Mouse (Mus musculus): ENCODE data around the gene Serpina6. TPM values are rescaled to one million over a fixed set of nuclear protein-coding genes. Genes with fewer than 3 reads are reported as not detected.
"Not testable (repeated sequence)": the region's sequence is repeated elsewhere in the genome, so short reads cannot be mapped to it uniquely, and the experiment has no call there.

The Serpina6 gene
- polyA plus RNA-seq, 1 experiment from 2014 or later = 0.22 TPM

- Histone ChIP-seq H3K36me3 (ENCODE audit: control insufficient read depth, insufficient read depth, low read length) (no peaks in the 10 kb centered on the region), H3K27ac (replicated peaks in 1 of 2; ENCODE audit: control insufficient read depth in 1 of 2, insufficient read depth in 1 of 2, low read depth in 2 of 2, low read length in 2 of 2) (no peak overlapping the region), H3K4me3 (ENCODE audit: control insufficient read depth in 1 of 2, insufficient read depth in 1 of 2, low read depth in 1 of 2, low read length in 2 of 2) (no peak overlapping the region), H3K4me1 (ENCODE audit: control insufficient read depth in 2 of 2, insufficient read depth in 2 of 2, low read length in 2 of 2) (peaks cover 0 to 3% of the 10 kb centered on the region in 2 experiments; a peak in 1 of 4 replicates), H3K9me3 (ENCODE audit: control insufficient read depth, low read length) (no peaks in the 10 kb centered on the region), H3K27me3 (ENCODE audit: control insufficient read depth, insufficient read depth, low read length) (no peaks in the 10 kb centered on the region), H3K4me2 (ENCODE audit: low read length) (no peak overlapping the region), H3K9ac (ENCODE audit: low read length) (no peak overlapping the region)
- WGBS = 52% methylated on average over 3 of the region's 3 CpGs
- ATAC-seq (ENCODE audit: insufficient number of reproducible peaks, insufficient read depth, low FRiP score, low read depth) = no peak
Measured at GRCm38 (mm10) chr12:103686050-103686449, 29.0 kb upstream of the Serpina6 start.

GRCm38 (mm10) chr12:103685386-103685785 lies 28.4 kb upstream of the Serpina6 start:
- Histone ChIP-seq H3K4me1 (ENCODE audit: control insufficient read depth in 2 of 2, insufficient read depth in 2 of 2, low read length in 2 of 2) (peaks cover 0 to 3% of the 10 kb centered on the region in 2 experiments; a peak in 1 of 4 replicates), H3K9me3 (ENCODE audit: control insufficient read depth, low read length) (no peaks in the 10 kb centered on the region), H3K4me3 (ENCODE audit: control insufficient read depth in 1 of 2, insufficient read depth in 1 of 2, low read depth in 1 of 2, low read length in 2 of 2) (no peak overlapping the region), H3K27me3 (ENCODE audit: control insufficient read depth, insufficient read depth, low read length) (no peaks in the 10 kb centered on the region), H3K27ac (replicated peaks in 1 of 2; ENCODE audit: control insufficient read depth in 1 of 2, insufficient read depth in 1 of 2, low read depth in 2 of 2, low read length in 2 of 2) (no peak overlapping the region), H3K9ac (ENCODE audit: low read length) (no peak overlapping the region), H3K4me2 (ENCODE audit: low read length) (no peak overlapping the region), H3K36me3 (ENCODE audit: control insufficient read depth, insufficient read depth, low read length) (no peaks in the 10 kb centered on the region)
- no peak for ATAC-seq (ENCODE audit: insufficient number of reproducible peaks, insufficient read depth, low FRiP score, low read depth)
- WGBS = 41% methylated on average over 3 of the region's 3 CpGs

- Histone ChIP-seq H3K4me2 (ENCODE audit: low read length) (no peak overlapping the region), H3K4me1 (ENCODE audit: control insufficient read depth in 2 of 2, insufficient read depth in 2 of 2, low read length in 2 of 2) (peaks cover 0 to 3% of the 10 kb centered on the region in 2 experiments; a peak in 1 of 4 replicates), H3K27me3 (ENCODE audit: control insufficient read depth, insufficient read depth, low read length) (no peaks in the 10 kb centered on the region), H3K4me3 (ENCODE audit: control insufficient read depth in 1 of 2, insufficient read depth in 1 of 2, low read depth in 1 of 2, low read length in 2 of 2) (no peak overlapping the region), H3K36me3 (ENCODE audit: control insufficient read depth, insufficient read depth, low read length) (no peaks in the 10 kb centered on the region), H3K9me3 (ENCODE audit: control insufficient read depth, low read length) (no peaks in the 10 kb centered on the region), H3K27ac (replicated peaks in 1 of 2; ENCODE audit: control insufficient read depth in 1 of 2, insufficient read depth in 1 of 2, low read depth in 2 of 2, low read length in 2 of 2) (no peak overlapping the region), H3K9ac (ENCODE audit: low read length) (no peak overlapping the region)
- no peak for ATAC-seq (ENCODE audit: insufficient number of reproducible peaks, insufficient read depth, low FRiP score, low read depth)
- 60% methylated on average over 4 of the region's 4 CpGs for WGBS
Measured at GRCm38 (mm10) chr12:103683775-103684174, 26.8 kb upstream of the Serpina6 start.

GRCm38 (mm10) chr12:103681739-103682138 lies 24.7 kb upstream of the Serpina6 start:
- Histone ChIP-seq H3K4me1 (ENCODE audit: control insufficient read depth in 2 of 2, insufficient read depth in 2 of 2, low read length in 2 of 2) (no peaks in the 10 kb centered on the region; a peak in 1 of 4 replicates), H3K4me2 (ENCODE audit: low read length) (no peak overlapping the region), H3K27me3 (ENCODE audit: control insufficient read depth, insufficient read depth, low read length) (no peaks in the 10 kb centered on the region), H3K4me3 (ENCODE audit: control insufficient read depth in 1 of 2, insufficient read depth in 1 of 2, low read depth in 1 of 2, low read length in 2 of 2) (no peak overlapping the region), H3K9ac (ENCODE audit: low read length) (no peak overlapping the region), H3K27ac (replicated peaks in 1 of 2; ENCODE audit: control insufficient read depth in 1 of 2, insufficient read depth in 1 of 2, low read depth in 2 of 2, low read length in 2 of 2) (no peak overlapping the region), H3K36me3 (ENCODE audit: control insufficient read depth, insufficient read depth, low read length) (no peaks in the 10 kb centered on the region), H3K9me3 (ENCODE audit: control insufficient read depth, low read length) (no peaks in the 10 kb centered on the region)
- ATAC-seq (ENCODE audit: insufficient number of reproducible peaks, insufficient read depth, low FRiP score, low read depth) = no peak
- 70% methylated on average over 2 of the region's 2 CpGs for WGBS

GRCm38 (mm10) chr12:103681169-103681568 lies 24.2 kb upstream of the Serpina6 start:
- no peak overlapping the region for H3K4me3 ChIP-seq (ENCODE audit: control insufficient read depth in 1 of 2, insufficient read depth in 1 of 2, low read depth in 1 of 2, low read length in 2 of 2)
- H3K27ac ChIP-seq (replicated peaks in 1 of 2; ENCODE audit: control insufficient read depth in 1 of 2, insufficient read depth in 1 of 2, low read depth in 2 of 2, low read length in 2 of 2) = no peak overlapping the region
- H3K9ac ChIP-seq (ENCODE audit: low read length) = no peak overlapping the region
- peaks cover 0 to 4% of the 10 kb centered on the region in 2 experiments; a peak in 2 of 4 replicates for H3K4me1 ChIP-seq (ENCODE audit: control insufficient read depth in 2 of 2, insufficient read depth in 2 of 2, low read length in 2 of 2)
- no peaks in the 10 kb centered on the region for H3K27me3 ChIP-seq (ENCODE audit: control insufficient read depth, insufficient read depth, low read length)
- H3K9me3 ChIP-seq (ENCODE audit: control insufficient read depth, low read length) = no peaks in the 10 kb centered on the region
- 75% methylated on average over 2 of the region's 2 CpGs for WGBS
- H3K4me2 ChIP-seq (ENCODE audit: low read length) = no peak overlapping the region
- no peaks in the 10 kb centered on the region for H3K36me3 ChIP-seq (ENCODE audit: control insufficient read depth, insufficient read depth, low read length)
- no peak for ATAC-seq (ENCODE audit: insufficient number of reproducible peaks, insufficient read depth, low FRiP score, low read depth)

GRCm38 (mm10) chr12:103679853-103680252 lies 22.8 kb upstream of the Serpina6 start:
- not testable (repeated sequence) for H3K4me3 ChIP-seq (ENCODE audit: control insufficient read depth in 1 of 2, insufficient read depth in 1 of 2, low read depth in 1 of 2, low read length in 2 of 2); H3K36me3 ChIP-seq (ENCODE audit: control insufficient read depth, insufficient read depth, low read length); H3K4me1 ChIP-seq (ENCODE audit: control insufficient read depth in 2 of 2, insufficient read depth in 2 of 2, low read length in 2 of 2); H3K4me2 ChIP-seq (ENCODE audit: low read length); H3K27me3 ChIP-seq (ENCODE audit: control insufficient read depth, insufficient read depth, low read length); H3K9ac ChIP-seq (ENCODE audit: low read length); H3K27ac ChIP-seq (replicated peaks in 1 of 2; ENCODE audit: control insufficient read depth in 1 of 2, insufficient read depth in 1 of 2, low read depth in 2 of 2, low read length in 2 of 2); H3K9me3 ChIP-seq (ENCODE audit: control insufficient read depth, low read length); ATAC-seq (ENCODE audit: insufficient number of reproducible peaks, insufficient read depth, low FRiP score, low read depth)
- WGBS = 100% methylated on average over 1 of the region's 1 CpGs

GRCm38 (mm10) chr12:103676039-103676438 lies 19.0 kb upstream of the Serpina6 start, which contains the start of gene Serpina16:
Gene Serpina16, minus strand, starts transcription at chr12:103676139.
- WGBS = 89% methylated on average over 1 of the region's 1 CpGs
- no peaks in the 10 kb centered on the region for H3K36me3 ChIP-seq (ENCODE audit: control insufficient read depth, insufficient read depth, low read length)
- no peak within 1 kb of the TSS for H3K9ac ChIP-seq (ENCODE audit: low read length)
- H3K4me2 ChIP-seq (ENCODE audit: low read length) = no peak within 1 kb of the TSS
- no peak within 1 kb of the TSS for H3K27ac ChIP-seq (replicated peaks in 1 of 2; ENCODE audit: control insufficient read depth in 1 of 2, insufficient read depth in 1 of 2, low read depth in 2 of 2, low read length in 2 of 2)
- H3K27me3 ChIP-seq (ENCODE audit: control insufficient read depth, insufficient read depth, low read length) = no peaks in the 10 kb centered on the region
- peaks cover 2 to 4% of the 10 kb centered on the region in 2 experiments; a peak in 2 of 4 replicates for H3K4me1 ChIP-seq (ENCODE audit: control insufficient read depth in 2 of 2, insufficient read depth in 2 of 2, low read length in 2 of 2)
- no peaks in the 10 kb centered on the region for H3K9me3 ChIP-seq (ENCODE audit: control insufficient read depth, low read length)
- ATAC-seq (ENCODE audit: insufficient number of reproducible peaks, insufficient read depth, low FRiP score, low read depth) = no peak
- H3K4me3 ChIP-seq (ENCODE audit: control insufficient read depth in 1 of 2, insufficient read depth in 1 of 2, low read depth in 1 of 2, low read length in 2 of 2) = no peak within 1 kb of the TSS

- Histone ChIP-seq H3K4me2 (ENCODE audit: low read length) (no peak overlapping the region), H3K36me3 (ENCODE audit: control insufficient read depth, insufficient read depth, low read length) (no peaks in the 10 kb centered on the region), H3K27ac (replicated peaks in 1 of 2; ENCODE audit: control insufficient read depth in 1 of 2, insufficient read depth in 1 of 2, low read depth in 2 of 2, low read length in 2 of 2) (no peak overlapping the region), H3K9me3 (ENCODE audit: control insufficient read depth, low read length) (no peaks in the 10 kb centered on the region), H3K4me3 (ENCODE audit: control insufficient read depth in 1 of 2, insufficient read depth in 1 of 2, low read depth in 1 of 2, low read length in 2 of 2) (no peak overlapping the region), H3K9ac (ENCODE audit: low read length) (no peak overlapping the region), H3K4me1 (ENCODE audit: control insufficient read depth in 2 of 2, insufficient read depth in 2 of 2, low read length in 2 of 2) (peaks cover 2 to 4% of the 10 kb centered on the region in 2 experiments; a peak in 2 of 4 replicates), H3K27me3 (ENCODE audit: control insufficient read depth, insufficient read depth, low read length) (no peaks in the 10 kb centered on the region)
- ATAC-seq (ENCODE audit: insufficient number of reproducible peaks, insufficient read depth, low FRiP score, low read depth) = no peak
- WGBS = 70% methylated on average over 2 of the region's 2 CpGs
Measured at GRCm38 (mm10) chr12:103673179-103673578, 16.2 kb upstream of the Serpina6 start.
